Mouse (Mus musculus): Measurements from ENCODE around the gene Mrgprf.

- TF ChIP-seq POLR2A (IDR thresholded peaks at IDR 0.05; ENCODE audit: extremely low read depth, insufficient read depth, low read length), result no peak
- TF ChIP-seq CTCF (IDR thresholded peaks at IDR 0.05; ENCODE audit: low read depth, low read length), result no peak
Observed at GRCm38 (mm10) chr7:145285476-145285875, 15.2 kb upstream of the Mrgprf start.
